Mouse (Mus musculus) retina, postnatal 7 days (tissue): Measurements from ENCODE around the gene Mga.

ENCODE experiments used
- DNase-seq: peaks from one replicate; pipeline ENCODE4 v3.0.0-alpha.2; 2012; ENCODE audit warnings: low read depth, low spot score

The Mga gene

GRCm38 (mm10) chr2:119897090-119897732 is at the start of gene Mga:
Mga (plus strand) TSS chr2:119897228.
- peak; percentile 97 for DNase-seq

GRCm38 (mm10) chr2:119853811-119854210 is 43.2 kb upstream of the Mga start:
- DNase-seq: no peak

GRCm38 (mm10) chr2:119855310-119855850 is 41.6 kb upstream of the Mga start:
- no peak for DNase-seq

DNA sequence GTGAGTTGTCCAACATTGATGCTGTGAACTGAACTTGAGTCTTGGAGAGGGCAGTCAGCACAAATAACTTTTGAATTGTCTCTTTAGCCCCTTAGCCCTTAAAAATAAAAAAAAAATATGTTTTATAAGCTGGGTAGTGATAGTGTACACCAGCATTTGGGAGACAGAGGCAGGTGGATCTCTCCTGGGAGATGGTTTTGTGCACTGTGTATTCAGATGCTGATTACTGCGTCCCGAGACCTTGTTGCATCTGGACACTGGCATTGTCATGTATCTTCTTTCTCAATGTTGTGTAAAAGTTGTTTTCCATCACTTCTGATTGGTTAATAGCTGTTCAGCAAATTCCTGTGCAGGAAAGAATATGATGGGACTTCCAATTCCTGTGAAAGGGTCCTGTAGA is 39.7 kb upstream of the Mga start:
- DNase-seq: no peak

DNA sequence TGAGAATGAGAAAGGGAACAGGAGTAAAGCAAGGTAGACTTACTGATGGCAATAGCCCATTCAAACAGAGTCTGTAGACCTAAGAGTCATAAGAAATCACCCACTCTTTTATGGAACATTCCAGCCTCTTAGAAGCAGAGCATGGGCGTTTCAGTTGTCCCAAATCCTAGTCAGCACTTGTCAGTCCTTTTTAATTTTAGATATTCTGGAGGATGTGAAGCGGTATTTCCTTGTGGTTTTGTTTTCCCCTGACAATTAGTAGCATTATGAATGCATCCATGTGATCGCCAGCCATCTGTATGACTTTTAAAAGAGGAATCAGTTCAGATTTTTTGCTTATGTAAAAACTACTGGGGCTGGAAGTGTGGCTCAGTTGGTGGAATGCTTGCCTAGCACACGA is 32.5 kb upstream of the Mga start:
- no peak for DNase-seq

GRCm38 (mm10) chr2:119872371-119873104 is 24.5 kb upstream of the Mga start:
- peak; percentile 57 for DNase-seq

- peak; percentile 76 for DNase-seq
These were observed 23.9 kb upstream of the Mga start for GRCm38 (mm10) chr2:119873105-119873464.

- no peak for DNase-seq
These were observed 21.0 kb upstream of the Mga start for GRCm38 (mm10) chr2:119875981-119876380.

GRCm38 (mm10) chr2:119887201-119887600 is 9.8 kb upstream of the Mga start:
- no peak for DNase-seq

DNA sequence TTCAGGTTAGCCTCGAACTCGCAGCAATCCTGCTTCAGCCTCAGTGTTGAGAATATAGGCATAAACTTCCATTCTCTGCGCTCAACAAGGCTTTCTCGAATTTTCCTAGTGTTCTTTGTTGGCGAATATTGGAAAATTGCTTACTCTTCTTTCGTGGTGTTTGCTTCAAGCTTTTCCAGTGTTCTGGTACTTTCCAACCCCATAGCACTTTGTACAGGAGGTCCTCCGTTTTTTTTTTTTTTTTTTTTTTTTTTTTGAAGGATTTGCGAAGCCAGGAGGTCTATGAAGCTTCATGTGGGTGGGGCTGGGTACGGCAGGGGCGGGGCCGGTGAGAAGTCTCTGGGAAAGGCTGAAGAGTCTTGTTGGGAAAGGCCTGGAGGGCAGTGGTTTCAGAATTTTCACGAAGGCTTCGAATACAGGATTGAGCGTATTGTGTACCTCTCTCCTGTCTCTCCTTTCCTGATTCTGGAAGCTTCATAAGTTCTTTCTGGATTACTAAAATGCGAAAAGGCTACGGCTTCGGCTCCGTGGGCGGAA is 407 bp upstream of the Mga start:
- DNase-seq: no peak

GRCm38 (mm10) chr2:119898141-119898594 is 1.1 kb downstream of the Mga start:
- peak; percentile 13 for DNase-seq

GRCm38 (mm10) chr2:119916007-119916406 is 19.0 kb downstream of the Mga start:
- no peak for DNase-seq

DNA sequence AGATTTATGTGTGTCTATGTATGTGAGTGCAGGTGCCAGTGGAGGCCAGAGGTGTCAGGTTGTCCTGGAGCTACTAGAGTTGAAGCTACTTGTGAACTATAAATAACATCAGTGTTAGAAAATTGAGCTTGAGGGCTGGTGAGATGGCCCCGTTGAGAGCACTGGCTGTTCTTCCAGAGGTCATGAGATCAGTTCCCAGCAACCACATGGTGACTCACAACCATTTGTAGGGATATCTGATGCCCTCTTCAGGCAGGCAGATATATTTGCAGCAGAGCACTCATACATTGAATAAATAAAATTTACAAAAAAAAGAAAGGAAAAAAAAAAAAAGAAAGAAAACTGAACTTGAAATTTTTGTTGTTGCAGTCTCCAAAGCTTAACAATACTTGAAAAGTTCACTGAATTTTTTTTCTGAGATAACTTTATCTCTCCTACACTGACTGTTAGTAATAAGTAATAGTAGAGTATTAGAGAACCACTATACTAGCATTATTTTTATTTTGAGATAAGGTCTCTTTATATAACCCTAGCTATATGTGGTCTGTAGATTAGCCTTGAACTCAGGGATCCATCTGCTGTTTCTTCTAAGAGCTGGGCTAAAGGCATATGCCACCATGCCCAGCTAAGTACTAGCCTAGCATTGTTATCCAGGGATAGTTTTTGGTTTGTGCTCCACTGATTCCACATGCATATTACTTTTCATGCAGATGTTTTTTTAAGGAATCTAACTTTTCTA is 20.8 kb downstream of the Mga start:
- no peak for DNase-seq

GRCm38 (mm10) chr2:119970571-119970970 is 73.5 kb downstream of the Mga start:
- peak; percentile 54 for DNase-seq

GRCm38 (mm10) chr2:119971316-119971715 is 74.3 kb downstream of the Mga start:
- no peak for DNase-seq

DNA sequence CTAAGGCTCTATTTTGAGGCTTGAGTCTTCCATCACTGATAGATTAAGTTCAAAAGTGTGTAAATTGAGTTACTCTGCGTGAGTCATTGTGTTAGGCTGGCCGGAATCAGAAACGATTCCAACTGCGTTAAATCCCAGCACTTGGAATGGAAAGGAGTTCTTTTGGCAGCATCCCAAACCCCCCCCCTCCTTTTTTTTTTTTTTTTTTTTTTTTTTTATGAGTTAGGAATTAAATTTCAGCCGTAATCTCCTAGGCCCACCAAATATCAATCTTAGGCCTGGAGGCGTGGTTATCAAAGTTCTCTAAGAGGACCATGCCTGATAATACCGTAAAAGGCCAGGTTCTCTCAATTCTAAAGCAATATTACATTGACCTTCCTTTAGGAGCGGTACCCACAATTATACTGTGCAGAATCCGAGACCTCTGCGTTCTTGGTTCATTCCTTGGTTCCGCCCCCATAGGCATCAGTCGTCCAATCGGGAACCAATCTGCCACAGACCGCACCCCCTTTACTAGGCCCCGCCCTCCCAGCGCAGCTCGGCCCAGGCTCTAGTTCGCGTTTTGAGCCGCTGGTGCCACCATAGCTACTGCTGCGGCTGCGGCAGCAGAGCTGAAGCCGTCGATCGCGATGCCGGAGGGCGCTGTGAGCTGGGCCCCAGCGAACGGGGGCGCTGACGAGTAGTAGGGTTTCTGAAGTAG is 75.0 kb downstream of the Mga start:
- peak; percentile 89 for DNase-seq

GRCm38 (mm10) chr2:119972537-119972879 is 75.5 kb downstream of the Mga start, which contains the start of gene Mapkbp1:
Mapkbp1 (plus strand) TSS chr2:119972699.
- no peak for DNase-seq

GRCm38 (mm10) chr2:119980343-119980986 is 83.4 kb downstream of the Mga start:
- no peak for DNase-seq

GRCm38 (mm10) chr2:119981631-119982030 is 84.6 kb downstream of the Mga start:
- DNase-seq: no peak

DNA sequence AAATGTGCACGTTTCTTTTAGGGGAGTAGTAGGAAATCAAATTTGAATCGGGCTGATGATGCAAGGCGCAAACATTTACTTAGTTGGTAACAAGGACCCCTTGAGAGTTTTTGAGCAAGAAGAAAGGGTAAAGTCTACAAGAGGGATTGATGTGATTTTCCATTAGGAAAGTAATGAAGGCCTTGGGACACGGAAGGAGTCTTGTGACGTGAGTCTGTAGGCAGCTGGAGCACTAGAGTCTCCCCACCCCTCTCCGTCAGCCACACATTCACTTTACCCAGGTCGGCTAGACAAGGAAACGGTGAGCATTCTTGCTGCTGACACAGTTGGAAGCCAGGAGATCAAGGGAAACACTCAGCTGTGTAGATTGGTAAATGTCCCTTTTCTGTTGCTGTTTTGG is 88.8 kb downstream of the Mga start:
- DNase-seq: no peak

DNA sequence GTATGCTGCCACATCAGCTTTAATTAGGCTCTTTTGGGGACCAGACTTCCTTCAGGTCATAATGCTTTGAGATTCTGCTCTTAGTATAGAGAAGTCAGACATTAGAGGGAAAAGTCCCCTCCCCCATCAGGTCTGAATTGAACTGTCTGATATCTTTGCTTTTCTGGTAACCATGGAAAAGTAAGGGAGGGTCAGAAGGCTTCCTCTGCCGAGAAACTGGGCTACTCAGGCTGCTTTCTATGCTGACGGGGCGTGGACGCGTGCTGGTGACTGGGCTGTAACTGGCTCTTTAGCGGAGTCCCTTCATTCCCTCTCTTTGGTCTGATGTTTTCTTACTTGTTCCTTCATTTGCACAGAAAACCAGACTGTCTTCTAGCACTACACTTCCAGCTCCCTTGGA is 89.3 kb downstream of the Mga start:
- no peak for DNase-seq
